Mouse (Mus musculus) urinary bladder, postnatal 36 days (tissue): ENCODE results near the gene Gm13691.
"Not testable (repeated sequence)": the region's sequence is repeated elsewhere in the genome, so short reads cannot be mapped to it uniquely, and the experiment has no call there.

Source experiments
- DNase-seq, 2 experiments: peaks; one replicate each; pipeline ENCODE4 v3.0.0; 2022; ENCODE audit warnings: low spot score in 2 of 2, mixed read lengths in 1 of 2

Gm13691 gene

DNA sequence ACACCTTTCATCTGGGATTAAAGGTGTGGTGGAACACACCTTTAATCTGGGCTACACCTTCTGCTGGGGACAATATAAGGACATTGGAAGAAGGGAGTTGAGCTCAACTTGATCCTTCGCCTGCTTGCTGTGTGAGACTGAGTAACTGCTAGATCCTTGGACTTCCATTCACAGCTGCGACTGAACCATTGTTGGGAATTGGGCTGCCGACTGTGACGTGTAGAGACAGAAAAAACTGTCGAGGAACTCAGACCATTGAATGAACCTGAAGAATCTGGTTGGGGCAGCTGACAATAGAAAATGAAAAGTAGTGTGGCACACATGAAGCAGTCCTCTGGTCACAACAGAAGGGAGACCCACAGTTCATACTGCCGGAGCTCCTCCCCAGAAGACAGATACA, at the start of gene Gm13691:
TSS of gene Gm13691 (plus strand) at position 301 of the 400 bp plus-strand sequence.
- DNase-seq = not testable (repeated sequence)

DNA sequence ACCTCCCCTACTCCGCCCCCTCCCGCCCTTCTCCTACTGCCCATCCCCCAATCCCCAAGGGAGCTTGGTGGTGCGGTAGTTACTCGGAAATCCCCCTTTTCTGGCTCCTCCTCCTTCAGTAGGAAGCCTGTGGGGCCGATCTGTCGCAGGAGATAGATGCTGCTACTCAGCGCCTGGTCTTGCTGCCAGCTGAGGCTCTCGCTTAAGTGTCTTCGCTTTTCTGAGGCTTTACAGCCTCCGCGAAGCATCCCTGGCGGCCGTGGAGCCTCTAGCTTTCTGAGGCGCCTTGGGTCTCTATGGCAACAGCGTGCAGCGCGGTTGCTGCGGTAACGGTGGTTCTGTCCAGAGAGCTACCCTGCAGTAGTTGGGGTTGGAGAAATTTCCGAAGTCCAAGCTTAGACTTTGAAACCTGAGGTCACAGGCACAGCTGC, 49.4 kb upstream of the Gm13691 start, which contains the start of gene Zswim2:
TSS of gene Zswim2 (minus strand) at position 298 of the 431 bp plus-strand sequence.
- DNase-seq = no peak

DNA sequence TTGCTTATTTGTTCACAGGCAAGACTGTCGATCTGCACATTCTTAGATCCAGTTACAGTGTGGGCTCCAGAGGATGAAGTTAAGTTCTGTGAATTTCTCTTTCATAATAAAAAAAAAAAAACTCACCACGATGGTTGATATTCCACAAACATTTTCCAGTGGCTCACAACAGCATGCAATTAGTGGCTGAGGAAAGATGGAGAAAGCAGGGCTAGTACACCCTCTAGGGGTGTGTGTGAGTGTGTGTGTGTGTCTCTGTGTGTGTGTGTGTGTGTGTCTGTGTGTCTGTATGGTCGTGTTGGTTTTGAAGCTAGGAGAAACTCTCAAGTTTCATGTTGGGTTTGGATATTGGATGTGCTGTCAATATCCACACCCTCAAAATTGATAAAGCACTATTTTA, 49.0 kb upstream of the Gm13691 start:
- DNase-seq = no peak

DNA sequence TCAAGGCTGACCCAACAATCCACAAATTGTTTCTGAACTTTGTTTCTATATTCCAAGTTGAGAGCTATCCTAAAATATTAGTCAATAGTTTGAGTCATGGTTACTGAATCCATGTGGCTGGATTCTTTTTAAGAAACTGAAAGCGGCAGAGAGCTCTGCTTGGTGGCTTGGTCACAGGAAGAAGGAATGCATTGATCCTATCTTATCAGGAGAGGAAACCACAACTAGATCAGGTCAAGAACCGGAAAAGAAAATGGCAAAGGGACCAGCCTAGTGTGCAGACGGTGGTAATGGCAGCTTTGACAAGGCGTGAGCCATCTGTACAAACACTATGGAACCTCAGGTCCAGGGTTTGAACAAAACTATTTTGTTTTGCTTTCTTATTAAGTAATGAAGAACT, 48.6 kb upstream of the Gm13691 start:
- no peak for DNase-seq

DNA sequence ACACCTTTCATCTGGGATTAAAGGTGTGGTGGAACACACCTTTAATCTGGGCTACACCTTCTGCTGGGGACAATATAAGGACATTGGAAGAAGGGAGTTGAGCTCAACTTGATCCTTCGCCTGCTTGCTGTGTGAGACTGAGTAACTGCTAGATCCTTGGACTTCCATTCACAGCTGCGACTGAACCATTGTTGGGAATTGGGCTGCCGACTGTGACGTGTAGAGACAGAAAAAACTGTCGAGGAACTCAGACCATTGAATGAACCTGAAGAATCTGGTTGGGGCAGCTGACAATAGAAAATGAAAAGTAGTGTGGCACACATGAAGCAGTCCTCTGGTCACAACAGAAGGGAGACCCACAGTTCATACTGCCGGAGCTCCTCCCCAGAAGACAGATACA, 35.0 kb upstream of the Gm13691 start, which contains the start of gene Gm13698:
TSS of gene Gm13698 (plus strand) at position 301 of the 400 bp plus-strand sequence.
- not testable (repeated sequence) for DNase-seq

DNA sequence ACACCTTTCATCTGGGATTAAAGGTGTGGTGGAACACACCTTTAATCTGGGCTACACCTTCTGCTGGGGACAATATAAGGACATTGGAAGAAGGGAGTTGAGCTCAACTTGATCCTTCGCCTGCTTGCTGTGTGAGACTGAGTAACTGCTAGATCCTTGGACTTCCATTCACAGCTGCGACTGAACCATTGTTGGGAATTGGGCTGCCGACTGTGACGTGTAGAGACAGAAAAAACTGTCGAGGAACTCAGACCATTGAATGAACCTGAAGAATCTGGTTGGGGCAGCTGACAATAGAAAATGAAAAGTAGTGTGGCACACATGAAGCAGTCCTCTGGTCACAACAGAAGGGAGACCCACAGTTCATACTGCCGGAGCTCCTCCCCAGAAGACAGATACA, 29.1 kb upstream of the Gm13691 start, which contains the start of gene Gm13693:
TSS of gene Gm13693 (plus strand) at position 301 of the 400 bp plus-strand sequence.
- DNase-seq = not testable (repeated sequence)

DNA sequence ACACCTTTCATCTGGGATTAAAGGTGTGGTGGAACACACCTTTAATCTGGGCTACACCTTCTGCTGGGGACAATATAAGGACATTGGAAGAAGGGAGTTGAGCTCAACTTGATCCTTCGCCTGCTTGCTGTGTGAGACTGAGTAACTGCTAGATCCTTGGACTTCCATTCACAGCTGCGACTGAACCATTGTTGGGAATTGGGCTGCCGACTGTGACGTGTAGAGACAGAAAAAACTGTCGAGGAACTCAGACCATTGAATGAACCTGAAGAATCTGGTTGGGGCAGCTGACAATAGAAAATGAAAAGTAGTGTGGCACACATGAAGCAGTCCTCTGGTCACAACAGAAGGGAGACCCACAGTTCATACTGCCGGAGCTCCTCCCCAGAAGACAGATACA, 23.3 kb upstream of the Gm13691 start, which contains the start of gene Gm13695:
TSS of gene Gm13695 (plus strand) at position 301 of the 400 bp plus-strand sequence.
- not testable (repeated sequence) for DNase-seq

DNA sequence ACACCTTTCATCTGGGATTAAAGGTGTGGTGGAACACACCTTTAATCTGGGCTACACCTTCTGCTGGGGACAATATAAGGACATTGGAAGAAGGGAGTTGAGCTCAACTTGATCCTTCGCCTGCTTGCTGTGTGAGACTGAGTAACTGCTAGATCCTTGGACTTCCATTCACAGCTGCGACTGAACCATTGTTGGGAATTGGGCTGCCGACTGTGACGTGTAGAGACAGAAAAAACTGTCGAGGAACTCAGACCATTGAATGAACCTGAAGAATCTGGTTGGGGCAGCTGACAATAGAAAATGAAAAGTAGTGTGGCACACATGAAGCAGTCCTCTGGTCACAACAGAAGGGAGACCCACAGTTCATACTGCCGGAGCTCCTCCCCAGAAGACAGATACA, 17.5 kb upstream of the Gm13691 start, which contains the start of gene Gm13696:
TSS of gene Gm13696 (plus strand) at position 301 of the 400 bp plus-strand sequence.
- DNase-seq = not testable (repeated sequence)

DNA sequence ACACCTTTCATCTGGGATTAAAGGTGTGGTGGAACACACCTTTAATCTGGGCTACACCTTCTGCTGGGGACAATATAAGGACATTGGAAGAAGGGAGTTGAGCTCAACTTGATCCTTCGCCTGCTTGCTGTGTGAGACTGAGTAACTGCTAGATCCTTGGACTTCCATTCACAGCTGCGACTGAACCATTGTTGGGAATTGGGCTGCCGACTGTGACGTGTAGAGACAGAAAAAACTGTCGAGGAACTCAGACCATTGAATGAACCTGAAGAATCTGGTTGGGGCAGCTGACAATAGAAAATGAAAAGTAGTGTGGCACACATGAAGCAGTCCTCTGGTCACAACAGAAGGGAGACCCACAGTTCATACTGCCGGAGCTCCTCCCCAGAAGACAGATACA, 11.7 kb upstream of the Gm13691 start, which contains the start of gene Gm13694:
TSS of gene Gm13694 (plus strand) at position 301 of the 400 bp plus-strand sequence.
- DNase-seq = not testable (repeated sequence)

DNA sequence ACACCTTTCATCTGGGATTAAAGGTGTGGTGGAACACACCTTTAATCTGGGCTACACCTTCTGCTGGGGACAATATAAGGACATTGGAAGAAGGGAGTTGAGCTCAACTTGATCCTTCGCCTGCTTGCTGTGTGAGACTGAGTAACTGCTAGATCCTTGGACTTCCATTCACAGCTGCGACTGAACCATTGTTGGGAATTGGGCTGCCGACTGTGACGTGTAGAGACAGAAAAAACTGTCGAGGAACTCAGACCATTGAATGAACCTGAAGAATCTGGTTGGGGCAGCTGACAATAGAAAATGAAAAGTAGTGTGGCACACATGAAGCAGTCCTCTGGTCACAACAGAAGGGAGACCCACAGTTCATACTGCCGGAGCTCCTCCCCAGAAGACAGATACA, 5.9 kb upstream of the Gm13691 start, which contains the start of gene Gm13697:
TSS of gene Gm13697 (plus strand) at position 301 of the 400 bp plus-strand sequence.
- DNase-seq = not testable (repeated sequence)

DNA sequence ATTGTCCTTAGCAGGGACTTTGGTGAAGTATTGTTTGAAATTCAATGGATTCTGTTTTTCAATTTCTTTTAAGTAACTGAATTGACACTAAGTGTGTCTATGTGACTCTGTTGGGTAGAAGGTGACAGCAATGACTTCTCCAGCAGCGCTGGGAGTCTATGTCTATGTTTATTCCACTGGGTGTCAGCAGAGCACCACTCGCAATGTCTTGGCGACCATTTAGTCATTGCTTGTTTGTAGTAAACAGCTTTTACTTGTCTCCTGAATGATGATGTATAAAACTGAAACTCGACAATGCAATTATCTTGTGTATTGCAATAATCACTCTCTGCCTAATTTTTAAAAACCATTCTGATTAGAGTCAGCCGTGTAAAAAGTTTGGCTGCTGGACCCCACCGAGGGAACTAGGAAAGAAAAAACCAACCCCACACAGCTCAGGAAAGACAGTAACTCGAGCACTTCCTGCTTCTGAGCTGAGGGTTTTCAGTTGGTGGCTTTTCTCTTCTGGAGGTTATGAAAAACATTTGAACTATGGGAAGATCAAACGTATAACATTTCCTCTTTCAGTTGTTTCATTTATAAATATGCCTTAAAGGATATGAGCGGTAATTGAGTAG, 3.4 kb downstream of the Gm13691 start:
- not testable (repeated sequence) for DNase-seq

DNA sequence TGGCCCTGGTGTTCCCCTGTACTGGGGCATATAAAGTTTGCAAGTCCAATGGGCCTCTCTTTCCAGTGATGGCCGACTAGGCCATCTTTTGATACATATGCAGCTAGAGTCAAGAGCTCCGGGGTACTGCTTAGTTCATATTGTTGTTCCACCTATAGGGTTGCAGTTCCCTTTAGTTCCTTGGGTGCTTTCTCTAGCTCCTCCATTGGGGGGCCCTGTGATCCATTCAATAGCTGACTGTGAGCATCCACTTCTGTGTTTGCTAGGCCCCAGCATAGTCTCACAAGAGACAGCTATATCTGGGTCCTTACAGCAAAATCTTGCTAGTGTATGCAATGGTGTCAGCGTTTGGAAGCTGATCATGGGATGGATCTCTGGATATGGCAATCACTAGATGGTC, 4.2 kb downstream of the Gm13691 start:
- not testable (repeated sequence) for DNase-seq

DNA sequence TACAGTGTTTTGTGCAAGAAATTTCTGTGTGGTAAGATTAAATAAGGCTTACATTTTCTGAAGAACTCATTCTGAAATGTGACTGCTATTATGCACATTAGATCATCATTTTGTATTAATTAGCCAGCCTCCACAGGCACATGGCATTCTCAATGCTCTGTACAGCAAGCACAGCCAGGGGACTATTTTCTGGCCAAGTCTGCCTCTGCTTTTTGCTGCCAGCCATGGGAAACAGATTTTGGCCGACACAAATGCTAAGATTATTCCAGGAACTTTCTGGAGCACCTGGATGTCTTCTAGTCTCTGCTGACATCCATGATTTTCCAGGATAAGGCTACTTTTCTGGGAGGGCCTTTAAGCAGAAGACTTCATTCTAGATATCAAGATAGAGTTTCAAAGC, 18.6 kb downstream of the Gm13691 start:
- no peak for DNase-seq

DNA sequence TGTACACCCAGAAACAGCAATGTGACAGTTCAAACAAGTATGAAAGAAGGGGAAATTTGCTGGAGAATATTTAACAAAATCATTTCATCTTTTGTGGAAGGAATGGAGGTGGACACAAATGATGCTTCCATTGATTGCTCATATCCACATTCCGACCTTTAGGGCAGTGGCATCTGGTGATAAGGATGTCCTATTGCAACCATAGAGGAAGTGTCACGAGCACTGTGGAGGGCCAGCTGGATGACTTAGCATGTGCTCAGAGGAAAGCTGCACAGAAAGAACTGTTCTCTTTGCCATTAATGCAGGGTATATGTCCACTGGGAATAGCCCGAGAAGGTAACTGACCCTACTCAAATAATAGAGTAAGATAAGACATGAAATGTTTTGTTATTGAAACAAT, 19.5 kb downstream of the Gm13691 start:
- DNase-seq = no peak

DNA sequence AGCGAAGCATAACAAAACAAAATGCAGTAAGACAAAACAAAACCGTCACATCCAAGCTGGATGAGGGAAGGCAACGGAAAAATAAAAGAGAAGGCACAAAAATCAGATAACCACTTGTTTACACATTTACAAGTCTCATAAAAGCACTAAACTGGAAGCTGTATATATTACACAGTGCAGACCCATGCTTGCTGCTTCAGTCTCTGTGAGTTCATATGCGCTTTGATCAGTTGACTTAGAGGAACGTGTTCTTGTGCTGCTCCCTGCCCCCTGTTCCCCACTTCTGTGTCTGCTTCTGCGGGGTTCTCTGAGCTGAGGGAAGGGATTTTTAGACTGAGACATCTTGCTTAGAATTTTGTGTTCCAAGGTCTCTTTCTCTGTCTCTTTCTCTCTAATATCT, 24.2 kb downstream of the Gm13691 start:
- no peak for DNase-seq

DNA sequence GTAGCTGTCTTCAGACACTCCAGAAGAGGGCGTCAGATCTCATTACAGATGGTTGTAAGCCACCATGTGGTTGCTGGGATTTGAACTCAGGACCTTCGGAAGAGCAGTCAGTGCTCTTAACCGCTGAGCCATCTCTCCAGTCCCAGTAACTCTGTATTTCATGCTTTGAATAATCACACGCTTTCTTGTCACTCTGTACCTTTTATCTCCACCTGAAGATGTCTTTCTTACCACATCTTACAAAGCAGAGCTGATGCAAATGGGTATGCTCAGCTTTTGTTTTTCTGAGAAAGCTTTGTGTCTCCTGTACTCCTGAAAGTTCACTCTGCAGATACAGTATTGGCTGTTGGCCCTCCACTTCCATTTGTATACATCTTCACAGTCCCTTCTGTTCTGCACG, 25.9 kb downstream of the Gm13691 start:
- not testable (repeated sequence) for DNase-seq

DNA sequence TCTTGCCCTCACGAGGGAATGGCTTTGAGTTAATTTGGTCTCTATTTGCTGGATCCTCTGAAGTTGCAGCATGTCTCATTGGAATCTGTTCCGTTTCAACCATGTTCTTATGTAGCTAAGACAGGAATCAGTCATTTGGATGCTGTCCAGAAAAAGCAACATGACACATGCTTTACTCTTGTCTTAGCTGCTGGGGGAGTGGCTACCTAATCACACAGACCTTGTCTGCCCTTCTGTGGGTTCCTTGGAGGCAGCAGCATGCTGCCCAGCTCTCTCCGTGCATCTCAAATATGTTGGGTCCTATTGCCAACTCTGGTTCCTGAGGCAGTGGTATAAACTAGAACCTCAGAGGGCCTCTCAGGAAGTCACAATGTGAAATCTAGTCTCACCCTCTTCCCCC, 28.0 kb downstream of the Gm13691 start:
- no peak for DNase-seq

DNA sequence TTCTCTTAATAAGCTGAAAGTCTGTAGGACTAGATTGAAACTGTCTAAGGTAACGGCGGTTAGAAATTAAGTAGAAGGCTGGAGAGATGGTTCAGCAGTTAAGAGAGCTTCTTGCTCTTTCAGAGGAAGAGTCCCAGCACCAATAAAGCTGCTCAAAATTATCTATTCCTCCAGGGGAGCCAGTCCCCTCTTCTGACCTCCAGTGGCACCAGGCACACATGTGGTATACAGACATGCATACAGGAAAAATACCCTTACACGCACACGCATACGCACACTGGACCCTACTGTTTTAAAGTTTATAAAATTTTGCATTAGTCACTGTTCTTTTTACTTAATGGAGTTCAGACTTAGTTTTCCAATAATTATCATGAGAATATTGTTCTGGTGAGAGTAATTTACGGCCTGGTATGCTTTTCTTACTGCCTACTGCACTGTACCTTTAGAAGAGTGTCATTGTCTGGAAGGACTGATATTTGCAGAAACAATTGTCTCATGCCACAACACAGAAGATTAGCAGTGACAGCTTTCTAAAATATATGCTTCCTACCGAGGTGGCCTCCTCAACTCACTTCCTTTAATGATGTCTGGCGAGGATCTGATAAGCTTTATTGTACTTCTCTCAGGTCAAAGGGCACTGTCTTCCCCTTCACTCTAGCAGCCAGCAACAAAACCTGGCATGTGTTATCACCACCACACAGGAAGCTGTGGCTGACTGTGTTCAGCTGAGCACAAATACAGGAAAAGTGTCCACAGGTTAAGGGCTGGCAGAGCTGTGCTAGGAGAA, 29.4 kb downstream of the Gm13691 start:
- DNase-seq = no peak

DNA sequence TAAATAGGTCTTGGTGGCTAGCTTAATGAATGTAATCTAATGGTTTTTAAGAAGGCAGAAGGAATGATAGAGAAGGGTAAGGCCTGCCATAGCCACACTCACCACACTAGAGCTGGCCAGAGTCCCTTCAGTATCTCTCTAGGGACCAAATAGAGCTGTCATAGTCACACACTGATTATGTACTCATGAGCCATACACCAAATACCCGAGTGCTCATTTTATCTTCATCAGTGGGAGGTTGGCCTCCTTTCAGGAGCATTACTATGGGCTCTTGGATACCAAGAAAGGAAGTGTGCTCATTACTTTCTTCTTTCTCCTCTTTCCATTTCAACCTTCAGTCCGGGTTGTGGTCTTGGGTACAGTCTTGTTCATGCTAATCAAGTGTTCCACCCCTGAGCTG, 31.6 kb downstream of the Gm13691 start:
- DNase-seq = no peak

DNA sequence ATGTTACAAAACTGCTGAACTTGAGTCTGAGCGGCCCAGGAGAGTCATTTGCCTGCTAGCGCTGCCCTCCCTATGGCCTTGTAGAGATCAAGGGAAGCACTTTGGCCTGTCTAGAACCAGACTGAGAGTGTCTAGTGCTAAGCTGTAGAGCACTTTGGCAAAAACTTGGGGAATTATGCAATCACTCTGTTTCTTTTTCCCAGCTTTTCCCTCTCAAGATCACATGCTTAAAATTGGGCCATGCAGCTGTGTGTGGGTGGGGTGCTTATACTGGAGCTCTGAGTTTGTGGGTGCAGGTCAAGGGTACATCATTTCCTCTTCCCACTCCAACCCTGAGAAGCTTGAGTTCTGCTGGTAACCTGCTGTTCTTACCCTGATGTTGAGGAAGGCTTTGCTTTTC, 32.6 kb downstream of the Gm13691 start:
- DNase-seq = peak; percentile 13 to 36

DNA sequence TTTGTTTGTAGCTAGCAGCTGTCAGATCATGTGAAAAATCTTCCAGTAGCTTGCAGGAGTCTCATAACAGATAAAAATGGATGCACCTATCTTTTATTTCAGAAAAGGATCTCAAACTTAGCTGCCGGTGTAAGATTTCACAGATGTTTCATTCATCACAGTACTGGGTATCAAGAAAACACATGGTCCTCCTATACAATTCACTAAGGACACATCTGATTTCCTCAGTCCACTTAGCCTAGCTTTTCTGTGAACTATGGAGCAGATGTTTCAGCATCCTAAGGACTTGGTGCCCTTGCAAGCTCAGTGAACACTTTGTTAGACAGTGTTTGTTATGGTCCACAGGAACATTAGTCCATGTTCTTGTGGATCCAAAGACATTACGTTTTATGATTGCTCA, 33.0 kb downstream of the Gm13691 start:
- DNase-seq = no peak

DNA sequence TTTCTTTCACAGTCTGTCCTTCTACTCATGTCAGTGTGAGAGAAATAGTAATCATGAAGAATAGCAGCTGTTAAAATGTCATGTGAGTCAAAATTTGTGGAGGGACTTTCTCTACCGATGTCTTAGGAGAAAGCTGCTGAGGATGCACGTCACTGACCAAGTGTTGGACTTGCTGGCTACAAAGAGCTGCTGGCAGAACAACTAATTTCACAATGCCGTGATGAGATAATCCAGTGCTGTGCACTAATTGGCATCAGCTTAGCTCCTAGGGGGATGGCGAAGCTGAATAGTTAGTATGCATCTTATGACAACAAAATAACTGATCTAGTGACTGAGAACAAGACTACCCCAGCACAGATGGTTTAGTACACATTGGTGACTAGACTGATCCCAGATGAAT, 34.9 kb downstream of the Gm13691 start:
- DNase-seq = peak in 1 of 2 experiments; percentile 66
